Mouse (Mus musculus): ENCODE data around the gene Tom1l1. TPM values are rescaled to one million over a fixed set of nuclear protein-coding genes. Genes with fewer than 3 reads are reported as not detected.
"Not testable (repeated sequence)": the region's sequence is repeated elsewhere in the genome, so short reads cannot be mapped to it uniquely, and the experiment has no call there.

The Tom1l1 gene
- polyA plus RNA-seq (2014; fragmentation: Nextera tagmentation; extraction: Ambion mirVana) = 18.5 and 24.3 TPM in 2 replicates

DNA sequence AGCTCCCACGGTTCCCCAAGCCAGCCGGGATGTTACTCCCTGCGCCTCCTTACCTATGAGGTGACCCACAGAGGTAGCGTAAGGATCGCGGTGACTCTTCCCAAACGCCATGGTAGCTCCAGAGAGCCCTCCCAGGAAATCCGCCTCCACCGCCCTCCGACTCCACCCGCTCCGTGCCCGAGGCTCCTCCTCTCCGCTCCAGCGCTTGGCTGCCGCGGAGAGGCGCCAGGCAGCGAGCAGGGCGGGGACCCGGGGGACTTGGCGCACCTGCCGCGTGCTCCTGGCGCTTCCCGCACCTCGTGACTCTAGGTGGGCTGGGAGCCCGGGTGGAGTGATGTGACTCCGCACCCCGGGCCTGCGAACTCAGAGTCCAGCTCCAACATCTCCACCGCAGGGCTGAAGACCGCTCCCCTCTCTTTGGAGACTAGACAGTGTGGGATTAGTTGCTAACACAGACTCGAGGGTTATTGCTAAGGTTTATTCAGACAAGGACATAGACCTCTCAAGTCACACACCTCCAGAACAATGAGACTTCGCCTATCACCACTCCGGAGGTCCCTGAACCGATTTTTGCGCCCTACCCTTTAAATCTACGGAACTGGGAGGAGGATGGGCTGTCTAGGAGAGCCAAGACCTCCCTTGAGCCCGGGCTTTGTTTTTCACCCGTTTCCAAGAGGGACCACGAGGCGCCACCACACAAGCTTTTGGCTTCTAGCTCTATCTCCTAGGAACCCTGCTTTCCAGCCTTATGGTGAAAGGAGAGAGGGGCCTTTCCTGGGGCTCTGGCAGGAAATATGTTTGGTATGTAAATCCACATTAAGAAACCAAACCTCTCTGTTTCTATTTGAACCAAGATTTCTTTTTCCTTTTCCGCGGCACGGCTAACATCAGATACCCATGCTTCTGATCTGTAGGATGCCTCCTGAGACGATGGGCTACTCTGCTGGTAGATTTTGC is at the start of gene Tom1l1:
Tom1l1 (minus strand) TSS at position 907 of the 957 bp plus-strand sequence.
- DNase-seq (ENCODE audit: low spot score) (peak; percentile 87), ATAC-seq (replicated peaks; ENCODE audit: low FRiP score) (peak; percentile 92)
- Histone ChIP-seq H3K9me3 (ENCODE audit: control insufficient read depth, low read length) (no peaks in the 10 kb centered on the region), H3K4me3 (ENCODE audit: low read depth, low read length) (peak within 1 kb of the TSS; percentile 61), H3K4me2 (ENCODE audit: low read depth, low read length, severe bottlenecking) (peak within 1 kb of the TSS; percentile 96), H3K27me3 (ENCODE audit: control insufficient read depth, insufficient read depth, low read length) (no peaks in the 10 kb centered on the region; the same call in 1 of the 2 replicates), H3K27ac (ENCODE audit: low read depth, low read length) (no peak within 1 kb of the TSS), H3K9ac (ENCODE audit: low read length) (peak within 1 kb of the TSS; percentile 71), H3K4me1 (replicated peaks; ENCODE audit: control insufficient read depth, insufficient read depth, low read length) (peaks cover 2% of the 10 kb centered on the region; the same call in 1 of the 2 replicates), H3K36me3 (ENCODE audit: control insufficient read depth, insufficient read depth, low read length) (no peaks in the 10 kb centered on the region)
- 7% methylated on average over 47 of the region's 47 CpGs for WGBS

DNA sequence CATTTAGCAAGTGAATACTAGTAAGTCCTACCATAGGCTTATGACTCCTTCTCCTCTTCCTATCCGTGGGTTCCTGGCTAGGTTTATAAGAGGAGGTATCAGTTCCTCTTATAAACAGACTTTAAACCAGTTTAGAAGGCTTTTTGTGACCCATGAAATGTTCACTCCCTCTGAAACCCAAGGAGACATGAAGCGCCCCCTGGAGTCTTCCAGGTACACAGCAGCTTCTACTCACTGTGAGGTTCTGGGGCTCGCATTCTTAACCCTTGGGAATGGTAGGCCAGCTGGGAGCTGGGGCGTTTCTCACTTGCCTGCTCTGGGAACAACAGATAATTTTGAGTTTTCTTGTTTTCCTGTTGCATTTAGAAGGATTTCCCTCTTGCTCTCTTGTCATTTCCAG is 45.4 kb upstream of the Tom1l1 start:
- Histone ChIP-seq H3K4me2 (ENCODE audit: low read depth, low read length, severe bottlenecking) (no peak overlapping the region), H3K27me3 (ENCODE audit: control insufficient read depth, insufficient read depth, low read length) (no peaks in the 10 kb centered on the region), H3K4me3 (ENCODE audit: low read depth, low read length) (no peak overlapping the region), H3K4me1 (replicated peaks; ENCODE audit: control insufficient read depth, insufficient read depth, low read length) (no peaks in the 10 kb centered on the region), H3K9ac (ENCODE audit: low read length) (no peak overlapping the region), H3K36me3 (ENCODE audit: control insufficient read depth, insufficient read depth, low read length) (no peaks in the 10 kb centered on the region), H3K9me3 (ENCODE audit: control insufficient read depth, low read length) (no peaks in the 10 kb centered on the region), H3K27ac (ENCODE audit: low read depth, low read length) (no peak overlapping the region)
- no peak for DNase-seq (ENCODE audit: low spot score)
- no peak for ATAC-seq (replicated peaks; ENCODE audit: low FRiP score)
- 74% methylated on average over 4 of the region's 4 CpGs for WGBS

DNA sequence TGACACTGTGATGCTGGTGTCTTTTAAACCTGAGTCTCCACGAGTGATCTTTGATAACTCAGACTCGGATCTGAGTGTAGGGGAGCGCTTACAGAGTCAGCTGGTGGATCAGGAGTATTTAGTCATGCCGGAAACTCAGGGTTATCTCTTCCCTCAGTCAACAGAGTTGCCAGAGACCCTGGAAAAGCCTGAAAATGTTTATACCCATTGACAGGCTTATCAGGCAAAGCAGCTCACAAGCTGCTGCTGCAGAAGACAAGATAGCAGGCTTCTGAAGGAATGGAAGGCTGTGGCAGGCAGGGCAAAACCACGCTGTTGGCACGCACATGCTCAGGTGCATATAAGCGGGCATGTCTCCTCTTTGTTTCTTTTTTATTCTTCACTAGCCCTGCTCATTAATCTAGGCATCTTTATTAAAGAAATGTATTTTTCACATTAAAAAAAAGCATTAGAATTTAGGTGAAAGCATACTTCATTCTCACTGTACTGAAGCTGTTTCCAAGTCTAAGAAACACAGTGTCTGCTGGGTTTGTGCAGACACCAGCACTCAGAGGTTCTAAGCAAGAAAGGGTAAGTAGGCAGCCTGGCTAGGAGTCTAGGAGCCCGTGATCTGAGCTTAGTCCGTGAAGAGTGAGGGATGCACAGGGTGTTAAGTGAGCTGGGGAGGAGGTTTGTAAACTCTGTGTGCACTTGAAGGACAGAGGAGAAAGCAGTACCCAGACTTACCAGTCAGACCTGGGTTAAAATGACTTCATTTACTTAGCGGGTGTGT is 39.4 kb upstream of the Tom1l1 start:
- Histone ChIP-seq H3K36me3 (ENCODE audit: control insufficient read depth, insufficient read depth, low read length) (no peaks in the 10 kb centered on the region), H3K4me3 (ENCODE audit: low read depth, low read length) (no peak overlapping the region), H3K9ac (ENCODE audit: low read length) (no peak overlapping the region), H3K9me3 (ENCODE audit: control insufficient read depth, low read length) (no peaks in the 10 kb centered on the region), H3K27me3 (ENCODE audit: control insufficient read depth, insufficient read depth, low read length) (no peaks in the 10 kb centered on the region), H3K4me1 (replicated peaks; ENCODE audit: control insufficient read depth, insufficient read depth, low read length) (no peaks in the 10 kb centered on the region), H3K27ac (ENCODE audit: low read depth, low read length) (no peak overlapping the region), H3K4me2 (ENCODE audit: low read depth, low read length, severe bottlenecking) (no peak overlapping the region)
- no peak for DNase-seq (ENCODE audit: low spot score)
- ATAC-seq (replicated peaks; ENCODE audit: low FRiP score) = no peak; the same call in 1 of the 2 replicates
- 86% methylated on average over 10 of the region's 10 CpGs for WGBS

DNA sequence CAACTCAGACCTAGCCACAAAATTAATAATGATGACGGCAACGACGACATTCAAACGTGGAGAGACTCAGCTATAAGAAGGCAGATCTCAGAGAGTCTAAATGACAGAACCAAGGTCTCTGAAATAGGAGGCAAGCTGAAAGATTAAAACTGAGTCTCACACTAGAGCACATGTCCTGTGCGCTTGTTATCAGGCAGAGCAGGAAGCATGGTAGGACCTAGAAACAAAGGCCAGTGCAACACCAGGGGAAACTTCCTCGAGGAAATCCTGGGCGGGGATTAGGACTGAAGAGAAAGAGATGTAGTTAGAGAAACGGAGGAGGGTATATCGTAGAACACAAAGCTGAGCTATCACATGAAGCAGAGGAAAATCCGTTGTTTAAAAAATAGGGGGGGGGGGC is 38.6 kb upstream of the Tom1l1 start:
- 87% methylated on average over 10 of the region's 10 CpGs for WGBS

DNA sequence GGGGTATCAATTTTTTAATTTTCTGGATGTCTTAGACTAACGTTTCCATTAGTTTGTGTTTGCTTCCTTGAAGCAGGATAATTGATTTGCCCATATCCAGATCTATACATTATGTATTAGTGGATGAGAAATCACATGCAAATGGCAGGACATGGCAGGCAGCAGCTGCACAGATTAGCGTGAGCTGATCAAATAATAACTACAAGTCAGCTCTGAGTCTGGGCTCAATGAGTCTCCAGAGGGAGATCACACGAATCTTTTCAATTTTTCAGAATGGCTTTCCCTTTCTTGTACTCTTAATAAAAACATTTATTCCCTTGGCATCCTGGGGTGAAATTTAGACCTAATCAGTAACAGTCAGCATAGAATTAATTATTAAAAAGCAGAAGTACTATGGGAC is 34.1 kb upstream of the Tom1l1 start:
- no peaks in the 10 kb centered on the region for H3K9me3 ChIP-seq (ENCODE audit: control insufficient read depth, low read length)
- DNase-seq (ENCODE audit: low spot score) (no peak), ATAC-seq (replicated peaks; ENCODE audit: low FRiP score) (no peak)
- no peak overlapping the region for H3K27ac ChIP-seq (ENCODE audit: low read depth, low read length)
- H3K4me2 ChIP-seq (ENCODE audit: low read depth, low read length, severe bottlenecking) = no peak overlapping the region
- H3K27me3 ChIP-seq (ENCODE audit: control insufficient read depth, insufficient read depth, low read length) = no peaks in the 10 kb centered on the region
- H3K36me3 ChIP-seq (ENCODE audit: control insufficient read depth, insufficient read depth, low read length) = no peaks in the 10 kb centered on the region
- WGBS = 68% methylated on average over 3 of the region's 3 CpGs
- H3K9ac ChIP-seq (ENCODE audit: low read length) = no peak overlapping the region
- no peaks in the 10 kb centered on the region for H3K4me1 ChIP-seq (replicated peaks; ENCODE audit: control insufficient read depth, insufficient read depth, low read length)
- H3K4me3 ChIP-seq (ENCODE audit: low read depth, low read length) = no peak overlapping the region

More for the DNA sequence above, 38.6 kb upstream of the Tom1l1 start:
- Histone ChIP-seq H3K36me3 (ENCODE audit: control insufficient read depth, insufficient read depth, low read length) (no peaks in the 10 kb centered on the region), H3K9me3 (ENCODE audit: control insufficient read depth, low read length) (no peaks in the 10 kb centered on the region), H3K27ac (ENCODE audit: low read depth, low read length) (no peak overlapping the region), H3K4me3 (ENCODE audit: low read depth, low read length) (no peak overlapping the region), H3K9ac (ENCODE audit: low read length) (no peak overlapping the region), H3K4me2 (ENCODE audit: low read depth, low read length, severe bottlenecking) (no peak overlapping the region), H3K27me3 (ENCODE audit: control insufficient read depth, insufficient read depth, low read length) (no peaks in the 10 kb centered on the region), H3K4me1 (replicated peaks; ENCODE audit: control insufficient read depth, insufficient read depth, low read length) (no peaks in the 10 kb centered on the region)
- DNase-seq (ENCODE audit: low spot score) (no peak), ATAC-seq (replicated peaks; ENCODE audit: low FRiP score) (no peak)

DNA sequence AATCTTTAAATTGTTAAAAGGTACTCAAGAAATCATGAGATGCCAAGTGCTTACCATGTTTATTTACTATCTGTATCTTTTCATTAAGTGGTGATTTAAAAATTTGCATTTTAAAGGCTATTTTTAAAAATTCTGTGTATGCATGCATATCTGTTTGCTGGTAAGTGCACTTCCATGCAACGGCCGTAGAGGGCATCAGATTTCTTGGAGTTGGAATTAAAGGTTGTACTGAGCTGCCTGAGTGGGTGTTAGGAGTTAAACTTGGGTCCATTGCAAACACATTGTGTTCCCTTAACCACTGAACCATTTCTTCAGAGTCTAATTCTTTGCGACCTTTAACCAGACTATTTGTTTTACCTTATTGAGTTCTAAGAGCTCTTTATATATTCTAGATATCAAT is 29.6 kb upstream of the Tom1l1 start:
- Histone ChIP-seq H3K9me3 (ENCODE audit: control insufficient read depth, low read length) (no peaks in the 10 kb centered on the region), H3K9ac (ENCODE audit: low read length) (no peak overlapping the region), H3K27ac (ENCODE audit: low read depth, low read length) (no peak overlapping the region), H3K4me2 (ENCODE audit: low read depth, low read length, severe bottlenecking) (no peak overlapping the region), H3K4me1 (replicated peaks; ENCODE audit: control insufficient read depth, insufficient read depth, low read length) (no peaks in the 10 kb centered on the region), H3K27me3 (ENCODE audit: control insufficient read depth, insufficient read depth, low read length) (no peaks in the 10 kb centered on the region), H3K4me3 (ENCODE audit: low read depth, low read length) (no peak overlapping the region), H3K36me3 (ENCODE audit: control insufficient read depth, insufficient read depth, low read length) (no peaks in the 10 kb centered on the region)
- ATAC-seq (replicated peaks; ENCODE audit: low FRiP score) (no peak), DNase-seq (ENCODE audit: low spot score) (no peak)
- 95% methylated on average over 3 of the region's 3 CpGs for WGBS

DNA sequence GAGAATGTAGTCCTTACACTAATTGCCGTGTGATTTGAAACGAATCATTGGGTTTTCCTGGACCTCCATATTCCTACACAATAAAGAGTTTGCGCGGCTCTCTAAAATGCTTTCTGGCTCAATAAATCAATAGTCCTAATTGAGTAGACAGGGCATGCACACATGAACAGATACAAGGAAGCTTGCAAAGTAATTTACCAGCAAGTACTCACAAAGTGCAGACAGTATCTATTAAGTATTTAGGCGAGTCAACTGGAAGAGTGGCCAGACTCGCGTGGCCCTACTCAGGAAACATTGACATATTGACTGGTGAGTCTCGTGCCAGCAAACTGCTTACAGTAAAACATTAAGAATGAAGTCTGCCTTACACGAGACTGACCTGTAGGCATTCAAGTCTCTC is 23.4 kb upstream of the Tom1l1 start:
- H3K4me3 ChIP-seq (ENCODE audit: low read depth, low read length) = no peak overlapping the region
- no peaks in the 10 kb centered on the region for H3K9me3 ChIP-seq (ENCODE audit: control insufficient read depth, low read length)
- no peaks in the 10 kb centered on the region for H3K4me1 ChIP-seq (replicated peaks; ENCODE audit: control insufficient read depth, insufficient read depth, low read length)
- no peaks in the 10 kb centered on the region for H3K27me3 ChIP-seq (ENCODE audit: control insufficient read depth, insufficient read depth, low read length)
- H3K9ac ChIP-seq (ENCODE audit: low read length) = no peak overlapping the region
- 92% methylated on average over 9 of the region's 9 CpGs for WGBS
- H3K4me2 ChIP-seq (ENCODE audit: low read depth, low read length, severe bottlenecking) = no peak overlapping the region
- no peak for DNase-seq (ENCODE audit: low spot score)
- no peak for ATAC-seq (replicated peaks; ENCODE audit: low FRiP score)
- no peaks in the 10 kb centered on the region for H3K36me3 ChIP-seq (ENCODE audit: control insufficient read depth, insufficient read depth, low read length)
- H3K27ac ChIP-seq (ENCODE audit: low read depth, low read length) = no peak overlapping the region

DNA sequence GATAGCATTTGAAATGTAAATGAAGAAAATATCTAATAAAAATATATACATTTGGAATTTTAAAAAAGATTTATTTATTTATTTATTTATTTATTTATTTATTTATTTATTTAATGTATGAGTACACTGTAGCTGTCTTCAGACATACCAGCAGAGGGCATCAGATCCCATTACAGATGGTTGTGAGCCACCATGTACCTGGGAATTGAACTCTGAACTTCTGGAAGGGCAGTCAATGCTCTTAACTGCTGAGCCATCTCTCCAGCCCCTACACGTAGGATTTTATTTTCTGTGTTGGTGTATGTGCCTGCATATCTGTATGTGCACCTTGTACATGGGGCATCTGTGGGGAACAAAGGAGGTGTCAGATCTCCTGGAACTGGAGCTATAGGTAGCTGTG is 19.0 kb upstream of the Tom1l1 start:
- H3K27ac ChIP-seq (ENCODE audit: low read depth, low read length); H3K36me3 ChIP-seq (ENCODE audit: control insufficient read depth, insufficient read depth, low read length); H3K9ac ChIP-seq (ENCODE audit: low read length); ATAC-seq (replicated peaks; ENCODE audit: low FRiP score); H3K4me2 ChIP-seq (ENCODE audit: low read depth, low read length, severe bottlenecking); H3K9me3 ChIP-seq (ENCODE audit: control insufficient read depth, low read length); H3K27me3 ChIP-seq (ENCODE audit: control insufficient read depth, insufficient read depth, low read length); H3K4me3 ChIP-seq (ENCODE audit: low read depth, low read length); DNase-seq (ENCODE audit: low spot score); H3K4me1 ChIP-seq (replicated peaks; ENCODE audit: control insufficient read depth, insufficient read depth, low read length): not testable (repeated sequence)
- 85% methylated on average over 1 of the region's 1 CpGs for WGBS
